Mouse (Mus musculus): ENCODE measurements around the gene Arhgef38.

- TF ChIP-seq CTCF (IDR thresholded peaks at IDR 0.05; ENCODE audit: low read depth) (no peak), EP300 (IDR thresholded peaks at IDR 0.05; ENCODE audit: low read depth) (no peak)
Observed at GRCm38 (mm10) chr3:133094305-133094704, 140.4 kb downstream of the Arhgef38 start.

Data from heart, postnatal 0 days (tissue).